Mouse (Mus musculus): ENCODE data around the gene Nxpe2. TPM values are rescaled to one million over a fixed set of nuclear protein-coding genes. Genes with fewer than 3 reads are reported as not detected.
"Not testable (repeated sequence)": the region's sequence is repeated elsewhere in the genome, so short reads cannot be mapped to it uniquely, and the experiment has no call there.

The Nxpe2 gene
- total and polyA plus RNA-seq, 2 experiments from 2014 or later: 0.45 TPM; not detected in 1

- H3K27me3 ChIP-seq (ENCODE audit: insufficient read depth, low read length): no peaks in the 10 kb centered on the region
These were observed 42.0 kb downstream of the Nxpe2 start for GRCm38 (mm10) chr9:48311241-48311640.

GRCm38 (mm10) chr9:48303564-48303963 is 49.7 kb downstream of the Nxpe2 start:
- ATAC-seq; DNase-seq (ENCODE audit: low spot score); H3K27me3 ChIP-seq (ENCODE audit: insufficient read depth, low read length); H3K36me3 ChIP-seq (ENCODE audit: insufficient read depth, low read length); H3K9me3 ChIP-seq (ENCODE audit: low read length); H3K9ac ChIP-seq (replicated peaks; ENCODE audit: low read length); H3K4me3 ChIP-seq (ENCODE audit: low read length); H3K4me2 ChIP-seq (ENCODE audit: low read depth, low read length); H3K4me1 ChIP-seq (ENCODE audit: insufficient read depth, low read length); H3K27ac ChIP-seq: not testable (repeated sequence)
- WGBS: 32% methylated on average over 5 of the region's 5 CpGs

More at GRCm38 (mm10) chr9:48311241-48311640, 42.0 kb downstream of the Nxpe2 start:
- WGBS: 92% methylated on average over 5 of the region's 5 CpGs
- Histone ChIP-seq H3K4me2 (ENCODE audit: low read depth, low read length) (no peak overlapping the region), H3K27ac (no peak overlapping the region), H3K36me3 (ENCODE audit: insufficient read depth, low read length) (no peaks in the 10 kb centered on the region), H3K4me3 (ENCODE audit: low read length) (no peak overlapping the region), H3K4me1 (ENCODE audit: insufficient read depth, low read length) (no peaks in the 10 kb centered on the region), H3K9ac (replicated peaks; ENCODE audit: low read length) (no peak overlapping the region), H3K9me3 (ENCODE audit: low read length) (no peaks in the 10 kb centered on the region)
- TF ChIP-seq CTCF (IDR thresholded peaks at IDR 0.05; ENCODE audit: low read depth): no peak
- ATAC-seq: no peak
- no peak for DNase-seq (ENCODE audit: low spot score)

GRCm38 (mm10) chr9:48298983-48299382 is 54.3 kb downstream of the Nxpe2 start:
- no peak for TF ChIP-seq CTCF (IDR thresholded peaks at IDR 0.05; ENCODE audit: low read depth)
- no peak overlapping the region for H3K27ac ChIP-seq
- no peak overlapping the region for H3K4me2 ChIP-seq (ENCODE audit: low read depth, low read length)
- H3K4me1 ChIP-seq (ENCODE audit: insufficient read depth, low read length): no peaks in the 10 kb centered on the region
- no peaks in the 10 kb centered on the region for H3K9me3 ChIP-seq (ENCODE audit: low read length)
- H3K4me3 ChIP-seq (ENCODE audit: low read length): no peak overlapping the region
- H3K27me3 ChIP-seq (ENCODE audit: insufficient read depth, low read length): no peaks in the 10 kb centered on the region
- 93% methylated on average over 7 of the region's 7 CpGs for WGBS
- DNase-seq (ENCODE audit: low spot score) (no peak), ATAC-seq (no peak)
- no peaks in the 10 kb centered on the region for H3K36me3 ChIP-seq (ENCODE audit: insufficient read depth, low read length)
- H3K9ac ChIP-seq (replicated peaks; ENCODE audit: low read length): no peak overlapping the region

- no peaks in the 10 kb centered on the region for H3K27me3 ChIP-seq (ENCODE audit: insufficient read depth, low read length)
- H3K36me3 ChIP-seq (ENCODE audit: insufficient read depth, low read length): no peaks in the 10 kb centered on the region
- DNase-seq (ENCODE audit: low spot score) (no peak), ATAC-seq (no peak)
- no peak overlapping the region for H3K4me3 ChIP-seq (ENCODE audit: low read length)
- WGBS: 57% methylated on average over 2 of the region's 2 CpGs
- no peak overlapping the region for H3K9ac ChIP-seq (replicated peaks; ENCODE audit: low read length)
- no peak for TF ChIP-seq CTCF (IDR thresholded peaks at IDR 0.05; ENCODE audit: low read depth)
- no peak overlapping the region for H3K4me2 ChIP-seq (ENCODE audit: low read depth, low read length)
- no peaks in the 10 kb centered on the region for H3K9me3 ChIP-seq (ENCODE audit: low read length)
- H3K27ac ChIP-seq: no peak overlapping the region
- no peaks in the 10 kb centered on the region for H3K4me1 ChIP-seq (ENCODE audit: insufficient read depth, low read length)
These were observed 58.5 kb downstream of the Nxpe2 start for GRCm38 (mm10) chr9:48294754-48295153.

- no peaks in the 10 kb centered on the region for H3K36me3 ChIP-seq (ENCODE audit: insufficient read depth, low read length)
- ATAC-seq (no peak), DNase-seq (ENCODE audit: low spot score) (no peak)
- H3K4me1 ChIP-seq (ENCODE audit: insufficient read depth, low read length): no peaks in the 10 kb centered on the region
- no peak for TF ChIP-seq CTCF (IDR thresholded peaks at IDR 0.05; ENCODE audit: low read depth)
- no peak overlapping the region for H3K27ac ChIP-seq
- no peaks in the 10 kb centered on the region for H3K9me3 ChIP-seq (ENCODE audit: low read length)
- H3K9ac ChIP-seq (replicated peaks; ENCODE audit: low read length): no peak overlapping the region
- no peaks in the 10 kb centered on the region for H3K27me3 ChIP-seq (ENCODE audit: insufficient read depth, low read length)
- no peak overlapping the region for H3K4me2 ChIP-seq (ENCODE audit: low read depth, low read length)
- no peak overlapping the region for H3K4me3 ChIP-seq (ENCODE audit: low read length)
- WGBS: 91% methylated on average over 1 of the region's 1 CpGs
These were observed 63.0 kb downstream of the Nxpe2 start for GRCm38 (mm10) chr9:48290281-48290680.

- Histone ChIP-seq H3K36me3 (ENCODE audit: insufficient read depth, low read length) (no peaks in the 10 kb centered on the region), H3K27me3 (ENCODE audit: insufficient read depth, low read length) (no peaks in the 10 kb centered on the region), H3K9me3 (ENCODE audit: low read length) (no peaks in the 10 kb centered on the region), H3K4me2 (ENCODE audit: low read depth, low read length) (no peak overlapping the region), H3K4me1 (ENCODE audit: insufficient read depth, low read length) (no peaks in the 10 kb centered on the region), H3K27ac (no peak overlapping the region), H3K9ac (replicated peaks; ENCODE audit: low read length) (no peak overlapping the region), H3K4me3 (ENCODE audit: low read length) (no peak overlapping the region)
- no peak for TF ChIP-seq CTCF (IDR thresholded peaks at IDR 0.05; ENCODE audit: low read depth)
- DNase-seq (ENCODE audit: low spot score) (no peak), ATAC-seq (no peak)
- WGBS: 87% methylated on average over 8 of the region's 8 CpGs
These were observed 69.0 kb downstream of the Nxpe2 start for GRCm38 (mm10) chr9:48284221-48284620.

GRCm38 (mm10) chr9:48276831-48277230 is 76.4 kb downstream of the Nxpe2 start:
- no peaks in the 10 kb centered on the region for H3K4me1 ChIP-seq (ENCODE audit: insufficient read depth, low read length)
- no peak overlapping the region for H3K27ac ChIP-seq
- H3K4me2 ChIP-seq (ENCODE audit: low read depth, low read length): no peak overlapping the region
- H3K36me3 ChIP-seq (ENCODE audit: insufficient read depth, low read length): no peaks in the 10 kb centered on the region
- H3K9ac ChIP-seq (replicated peaks; ENCODE audit: low read length): no peak overlapping the region
- no peaks in the 10 kb centered on the region for H3K27me3 ChIP-seq (ENCODE audit: insufficient read depth, low read length)
- DNase-seq (ENCODE audit: low spot score) (no peak), ATAC-seq (no peak)
- no peaks in the 10 kb centered on the region for H3K9me3 ChIP-seq (ENCODE audit: low read length)
- H3K4me3 ChIP-seq (ENCODE audit: low read length): no peak overlapping the region
- WGBS: 82% methylated on average over 15 of the region's 15 CpGs
- TF ChIP-seq CTCF (IDR thresholded peaks at IDR 0.05; ENCODE audit: low read depth): no peak

Other genes with a start within 250 kb of the Nxpe2 start
- 17.1 and 20.9 TPM in 2 replicates for gene Nxpe4, start 191.4 kb downstream of the Nxpe2 start, total RNA-seq (2014; rRNA removed)
- gene Nxpe4, start 191.4 kb downstream of the Nxpe2 start, polyA plus RNA-seq (2015; fragmentation: Nextera tagmentation; extraction: Ambion mirVana): 10.4 and 10.8 TPM in 2 replicates
- 32.5 and 46.5 TPM in 2 replicates for gene Rexo2, start 127.2 kb upstream of the Nxpe2 start, total RNA-seq (2014; rRNA removed)
- 93.1 and 94.6 TPM in 2 replicates for gene Rexo2, start 127.2 kb upstream of the Nxpe2 start, polyA plus RNA-seq (2015; fragmentation: Nextera tagmentation; extraction: Ambion mirVana)
- gene Rbm7, start 141.8 kb upstream of the Nxpe2 start, total RNA-seq (2014; rRNA removed): 41.3 and 51.5 TPM in 2 replicates
- gene Rbm7, start 141.8 kb upstream of the Nxpe2 start, polyA plus RNA-seq (2015; fragmentation: Nextera tagmentation; extraction: Ambion mirVana): 74.4 and 83.3 TPM in 2 replicates
- 16.2 and 32.2 TPM in 2 replicates for gene Gm5617, start 142.0 kb upstream of the Nxpe2 start, total RNA-seq (2014; rRNA removed)
- 30.8 and 31.3 TPM in 2 replicates for gene Gm5617, start 142.0 kb upstream of the Nxpe2 start, polyA plus RNA-seq (2015; fragmentation: Nextera tagmentation; extraction: Ambion mirVana)

Data from hindbrain, postnatal 0 days (tissue).